Mouse (Mus musculus) CH12.LX (cell line): Measurements from ENCODE around the gene D630003M21Rik.

Experiments
- CHD1 ChIP-seq: IDR thresholded peaks from 2 replicates; pipeline ENCODE4 v1.6.1; 2012; ENCODE audit warnings: low read depth, low read length, improper control_type of control experiment, inconsistent platforms
- CTCF ChIP-seq, 2 experiments: IDR thresholded peaks in 1 of 2; conservative IDR thresholded peaks in 1 of 2; 2 replicates each; pipeline ENCODE4 v1.5.1; 2011 to 2012; ENCODE audit warnings: low read depth in 2 of 2, low read length in 2 of 2, improper control_type of control experiment in 1 of 2, inconsistent platforms in 1 of 2, mild to moderate bottlenecking in 1 of 2, moderate library complexity in 1 of 2
- MAX ChIP-seq: IDR thresholded peaks from 2 replicates; pipeline ENCODE4 v1.6.1; 2011; ENCODE audit warnings: low read length, improper control_type of control experiment
- MAZ ChIP-seq: IDR thresholded peaks from 2 replicates; pipeline ENCODE4 v1.6.1; 2012; ENCODE audit warnings: low read depth, mild to moderate bottlenecking, inconsistent platforms, low read length, improper control_type of control experiment, moderate library complexity
- POLR2A ChIP-seq: IDR thresholded peaks from 2 replicates; pipeline ENCODE4 v1.6.1; 2011; ENCODE audit warnings: low read depth, mild to moderate bottlenecking, improper control_type of control experiment, low read length
- TCF12 ChIP-seq: IDR thresholded peaks from 2 replicates; pipeline ENCODE4 v1.6.1; 2014; ENCODE audit warnings: low read depth, mild to moderate bottlenecking, inconsistent platforms, low read length, improper control_type of control experiment

DNA sequence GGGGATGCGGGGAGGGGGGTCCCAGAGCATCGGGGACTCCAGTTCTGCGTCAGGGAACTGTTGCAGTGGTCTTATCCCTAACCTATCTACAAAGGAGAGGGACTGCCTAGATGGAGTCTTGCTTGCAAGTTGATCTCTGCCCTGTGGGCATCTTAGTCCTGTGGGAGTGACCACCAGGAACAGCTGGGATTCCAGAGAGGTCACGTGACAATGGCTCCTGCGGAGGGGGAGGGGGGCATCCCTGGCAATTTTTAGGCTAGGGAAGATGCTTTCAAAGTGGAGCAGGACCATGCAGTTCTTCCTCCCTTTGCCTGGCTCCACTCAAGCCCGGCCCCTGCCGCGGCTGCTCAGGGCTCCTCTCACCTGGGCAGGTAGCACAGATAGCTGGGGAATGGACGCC lies 19.2 kb downstream of the D630003M21Rik start:
- TF ChIP-seq POLR2A (no peak), TCF12 (no peak), CHD1 (no peak), CTCF (conservative IDR thresholded peaks at IDR 0.05 in 1 of 2, IDR thresholded peaks at IDR 0.05 in 1 of 2; ENCODE audit: low read depth in 2 of 2, low read length in 2 of 2) (no peak), MAZ (no peak), MAX (no peak)
